Mouse (Mus musculus) brain, embryonic 14.5 days (tissue): ENCODE data around the gene Hopx. TPM values are rescaled to one million over a fixed set of nuclear protein-coding genes. Genes with fewer than 3 reads are reported as not detected.

Experiments used
- DNase-seq: peaks from one replicate; pipeline ENCODE4 v3.0.0-alpha.2; 2011; ENCODE audit warnings: low read depth
- CTCF ChIP-seq: fragments of 200-500 bp; IDR thresholded peaks from 2 replicates; pipeline ENCODE4 v1.5.1; 2012; ENCODE audit warnings: inconsistent platforms, mild to moderate bottlenecking, moderate library complexity, borderline replicate concordance; ENCODE audit not compliant: insufficient read depth, insufficient read length; ENCODE audit errors: extremely low read depth
- POLR2A ChIP-seq: fragments of 200-500 bp; IDR thresholded peaks from 2 replicates; pipeline ENCODE4 v1.6.1; 2012; ENCODE audit warnings: mild to moderate bottlenecking, inconsistent platforms, borderline replicate concordance; ENCODE audit not compliant: poor library complexity, insufficient read depth, insufficient read length, severe bottlenecking; ENCODE audit errors: extremely low read depth
- polyA plus RNA-seq: library from polyadenylated mRNA; depleted of rRNA; stranded (reverse); fragments of >200 nt; gene quantifications from 2 replicates; pipeline ENCODE4 v1.2.3, GENCODE M21; 2012

Hopx gene
- polyA plus RNA-seq, 1 experiment: 28.1 TPM

- no peak for DNase-seq
- TF ChIP-seq POLR2A (no peak), CTCF (no peak)
Observed at GRCm38 (mm10) chr5:77140861-77141260, 25.9 kb upstream of the Hopx start.

- no peak for DNase-seq
- TF ChIP-seq CTCF: no peak
- no peak for TF ChIP-seq POLR2A
Observed at GRCm38 (mm10) chr5:77140108-77140507, 25.2 kb upstream of the Hopx start.

GRCm38 (mm10) chr5:77137701-77138265 lies 22.9 kb upstream of the Hopx start:
- TF ChIP-seq CTCF (no peak), POLR2A (no peak)
- DNase-seq: peak; percentile 78

- no peak for DNase-seq
- TF ChIP-seq POLR2A (no peak), CTCF (no peak)
Observed at GRCm38 (mm10) chr5:77136684-77137224, 21.8 kb upstream of the Hopx start.

GRCm38 (mm10) chr5:77134961-77135360 lies 20.0 kb upstream of the Hopx start:
- no peak for DNase-seq
- TF ChIP-seq CTCF (no peak), POLR2A (no peak)

- no peak for DNase-seq
- no peak for TF ChIP-seq POLR2A
Observed at GRCm38 (mm10) chr5:77134465-77134864, 19.5 kb upstream of the Hopx start.

- TF ChIP-seq CTCF: no peak
- no peak for TF ChIP-seq POLR2A
Observed at GRCm38 (mm10) chr5:77133960-77134359, 19.0 kb upstream of the Hopx start.

GRCm38 (mm10) chr5:77132457-77133135 lies 17.7 kb upstream of the Hopx start:
- DNase-seq: no peak
- TF ChIP-seq POLR2A (no peak), CTCF (no peak)

More at GRCm38 (mm10) chr5:77133960-77134359, 19.0 kb upstream of the Hopx start:
- DNase-seq: no peak

GRCm38 (mm10) chr5:77131879-77132278 lies 17.0 kb upstream of the Hopx start:
- no peak for TF ChIP-seq POLR2A
- TF ChIP-seq CTCF: no peak
- no peak for DNase-seq

- TF ChIP-seq POLR2A: no peak
- no peak for TF ChIP-seq CTCF
- no peak for DNase-seq
Observed at GRCm38 (mm10) chr5:77130310-77131020, 15.5 kb upstream of the Hopx start.

- DNase-seq: no peak
- no peak for TF ChIP-seq POLR2A
- no peak for TF ChIP-seq CTCF
Observed at GRCm38 (mm10) chr5:77129907-77130306, 15.0 kb upstream of the Hopx start.

GRCm38 (mm10) chr5:77128854-77129253 lies 13.9 kb upstream of the Hopx start:
- DNase-seq: no peak
- TF ChIP-seq CTCF (no peak), POLR2A (no peak)
